Mouse (Mus musculus): Measurements from ENCODE around the gene Sema4d. TPM values are rescaled to one million over a fixed set of nuclear protein-coding genes. Genes with fewer than 3 reads are reported as not detected.

Gene Sema4d
- total RNA-seq, 2 experiments from 2014 or later: 125 to 130 TPM

DNA sequence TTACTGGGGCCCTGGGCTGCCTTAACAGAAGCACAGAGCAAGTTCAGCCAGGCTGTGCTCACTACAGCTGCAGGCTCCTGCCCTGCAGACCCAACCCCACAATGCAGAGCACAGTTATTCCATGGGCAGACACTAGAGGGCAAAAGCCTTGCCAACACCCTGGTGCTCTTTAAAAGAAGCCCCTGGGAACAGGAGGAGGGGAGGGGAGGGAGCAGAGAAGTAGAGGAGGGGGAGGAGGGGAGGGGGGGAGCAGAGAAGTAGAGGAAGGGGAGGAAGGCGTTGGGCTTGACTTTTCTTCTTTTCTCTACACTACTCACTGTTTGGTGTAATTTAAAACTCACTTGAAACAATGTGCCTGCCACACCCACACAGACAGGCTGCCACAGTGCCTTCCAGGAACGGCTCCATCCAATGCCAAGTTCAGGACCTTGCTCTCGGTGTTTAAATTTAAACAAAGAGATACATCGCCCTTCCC is 63.6 kb downstream of the Sema4d start:
- DNase-seq: no peak

DNA sequence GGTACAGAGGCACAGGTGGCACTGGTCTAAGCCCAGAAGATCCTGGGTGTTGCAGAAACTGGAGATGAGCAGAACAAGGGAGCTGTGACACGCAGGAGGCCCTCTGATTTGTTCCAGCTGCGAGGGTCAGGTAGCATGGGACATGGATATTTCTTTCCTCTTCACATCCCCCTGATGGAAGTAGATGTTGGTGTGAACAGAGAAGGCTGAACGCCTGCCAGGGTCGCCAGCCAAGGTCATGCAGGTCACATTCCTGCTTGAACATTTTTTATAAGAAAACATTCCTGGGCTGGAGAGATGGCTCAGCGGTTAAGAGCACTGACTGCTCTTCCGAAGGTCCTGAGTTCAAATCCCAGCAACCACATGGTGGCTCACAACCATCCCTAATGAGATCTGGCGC is 66.2 kb downstream of the Sema4d start:
- DNase-seq: no peak

DNA sequence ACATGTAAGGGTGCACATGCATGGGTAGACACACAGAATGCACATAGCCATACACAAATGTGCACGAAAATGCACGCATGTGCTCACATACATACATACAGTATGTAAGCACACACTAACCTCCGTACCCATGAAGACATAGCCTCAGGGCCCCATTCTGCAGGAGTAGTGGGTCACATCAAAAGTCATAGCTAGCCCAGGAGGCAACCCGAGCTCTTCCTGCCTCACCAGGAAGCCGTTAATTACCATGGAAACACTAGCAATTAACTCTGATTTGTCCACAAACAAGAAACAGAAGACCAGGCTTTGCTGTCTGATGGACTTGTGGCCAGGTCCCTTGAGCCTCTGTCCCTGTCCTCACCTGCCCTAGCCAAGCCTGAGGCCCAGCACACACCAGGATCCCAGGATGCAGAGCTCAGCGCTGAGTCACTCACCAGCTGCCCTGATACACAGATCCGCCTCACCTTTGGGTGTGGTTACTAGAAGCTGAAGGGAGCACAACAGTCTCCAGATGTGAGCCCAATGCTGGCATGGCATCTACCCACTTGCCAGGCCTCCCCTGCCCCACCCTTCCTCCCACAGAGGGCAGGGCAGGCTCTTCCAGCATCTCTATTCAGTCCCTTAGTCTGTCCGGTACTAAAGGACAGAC is 67.5 kb downstream of the Sema4d start:
- no peak for DNase-seq

DNA sequence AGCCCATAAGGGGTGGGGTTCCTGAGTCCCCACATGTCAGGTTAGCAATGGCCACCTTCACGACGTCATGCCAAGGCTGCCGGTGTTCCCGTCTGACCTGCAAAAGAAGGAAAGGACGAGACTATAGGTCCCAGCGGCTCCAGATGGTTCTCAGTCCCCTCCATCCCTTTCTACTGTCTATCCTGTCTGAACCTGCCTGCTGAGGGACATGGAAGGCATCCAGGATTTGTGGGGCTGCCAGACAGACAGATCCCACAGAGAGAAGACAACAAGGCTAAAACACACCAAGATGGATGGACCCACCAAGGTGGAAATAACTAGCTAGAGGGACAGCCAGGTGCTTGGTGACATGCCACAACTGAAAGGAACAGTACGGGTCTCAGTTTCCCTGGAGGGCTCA is 68.1 kb downstream of the Sema4d start:
- no peak for DNase-seq

DNA sequence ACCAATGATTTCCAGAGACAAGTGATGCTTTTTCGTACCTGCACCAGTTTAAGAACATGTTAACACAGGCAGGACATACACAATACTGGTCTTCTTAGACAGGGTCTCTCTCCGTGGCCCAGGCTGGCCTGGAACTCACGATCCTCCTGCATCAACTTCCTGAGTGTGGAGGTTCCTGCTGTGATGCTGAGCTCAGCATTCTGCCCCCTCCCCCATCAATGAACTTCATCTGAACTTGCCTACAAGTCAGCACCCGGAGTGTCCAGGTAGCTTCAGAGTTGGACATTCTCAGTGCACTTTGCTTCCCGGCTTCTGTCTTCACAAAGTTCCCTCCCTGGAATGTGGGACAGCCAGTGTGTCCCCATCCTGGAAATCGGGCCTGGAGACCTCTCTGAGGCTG is 69.0 kb downstream of the Sema4d start:
- DNase-seq: no peak

DNA sequence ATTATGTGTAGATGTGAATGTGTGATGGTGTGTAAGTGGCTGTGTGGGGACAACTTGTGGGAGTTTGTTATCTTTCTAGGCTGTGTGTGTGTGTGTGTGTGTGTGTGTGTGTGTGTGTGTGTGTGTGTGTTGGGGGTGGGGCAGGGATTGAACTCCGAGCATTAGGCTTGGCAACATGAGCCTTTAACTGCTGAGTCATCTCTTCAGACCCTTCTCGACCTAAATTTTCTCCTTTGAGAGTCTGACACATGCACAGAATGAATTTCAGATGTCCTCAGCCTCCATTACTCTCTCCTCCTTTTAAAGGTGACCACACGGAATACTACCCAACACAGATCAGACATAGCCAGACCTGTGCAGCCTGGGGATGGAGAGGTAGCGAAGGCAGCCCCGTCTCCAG is 70.4 kb downstream of the Sema4d start:
- no peak for DNase-seq

DNA sequence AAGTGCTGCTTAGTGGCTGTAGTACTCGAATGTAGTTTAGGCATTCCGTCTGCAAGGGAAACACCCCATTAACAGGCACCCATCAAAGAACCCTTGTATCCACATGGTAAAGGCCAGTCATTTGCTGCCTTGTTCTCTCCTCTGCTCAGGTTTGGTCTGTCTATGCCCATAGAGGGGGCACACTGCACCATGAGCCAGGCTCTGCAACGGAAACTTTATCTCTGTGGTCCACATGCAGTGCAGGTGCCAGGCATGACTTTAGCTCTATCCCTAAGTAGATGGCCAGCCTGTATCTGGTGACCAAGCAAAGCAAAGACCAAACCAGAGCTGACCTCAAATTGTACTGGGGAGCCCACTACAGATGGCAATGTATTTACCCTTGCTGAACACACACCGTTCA is 73.0 kb downstream of the Sema4d start:
- DNase-seq: no peak

DNA sequence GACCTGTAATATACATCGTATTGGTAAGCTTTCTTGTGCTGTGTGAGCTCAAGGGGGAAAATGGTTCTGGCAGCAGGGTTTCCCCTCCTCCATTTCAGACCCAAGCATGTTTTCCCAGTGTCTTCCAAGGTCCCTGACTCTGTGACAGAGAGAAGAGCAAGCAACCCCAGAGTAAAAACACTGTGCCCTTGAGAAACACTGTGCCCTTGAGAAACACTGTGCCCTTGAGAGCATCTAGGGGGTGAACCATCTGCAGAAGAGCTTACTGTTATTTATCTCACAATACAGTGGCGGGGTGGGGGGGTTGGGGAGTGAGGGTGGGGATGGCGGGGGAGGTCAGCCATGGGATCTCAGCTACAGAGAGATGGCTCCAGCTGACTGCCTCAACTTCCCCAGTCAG is 74.3 kb downstream of the Sema4d start:
- no peak for DNase-seq

DNA sequence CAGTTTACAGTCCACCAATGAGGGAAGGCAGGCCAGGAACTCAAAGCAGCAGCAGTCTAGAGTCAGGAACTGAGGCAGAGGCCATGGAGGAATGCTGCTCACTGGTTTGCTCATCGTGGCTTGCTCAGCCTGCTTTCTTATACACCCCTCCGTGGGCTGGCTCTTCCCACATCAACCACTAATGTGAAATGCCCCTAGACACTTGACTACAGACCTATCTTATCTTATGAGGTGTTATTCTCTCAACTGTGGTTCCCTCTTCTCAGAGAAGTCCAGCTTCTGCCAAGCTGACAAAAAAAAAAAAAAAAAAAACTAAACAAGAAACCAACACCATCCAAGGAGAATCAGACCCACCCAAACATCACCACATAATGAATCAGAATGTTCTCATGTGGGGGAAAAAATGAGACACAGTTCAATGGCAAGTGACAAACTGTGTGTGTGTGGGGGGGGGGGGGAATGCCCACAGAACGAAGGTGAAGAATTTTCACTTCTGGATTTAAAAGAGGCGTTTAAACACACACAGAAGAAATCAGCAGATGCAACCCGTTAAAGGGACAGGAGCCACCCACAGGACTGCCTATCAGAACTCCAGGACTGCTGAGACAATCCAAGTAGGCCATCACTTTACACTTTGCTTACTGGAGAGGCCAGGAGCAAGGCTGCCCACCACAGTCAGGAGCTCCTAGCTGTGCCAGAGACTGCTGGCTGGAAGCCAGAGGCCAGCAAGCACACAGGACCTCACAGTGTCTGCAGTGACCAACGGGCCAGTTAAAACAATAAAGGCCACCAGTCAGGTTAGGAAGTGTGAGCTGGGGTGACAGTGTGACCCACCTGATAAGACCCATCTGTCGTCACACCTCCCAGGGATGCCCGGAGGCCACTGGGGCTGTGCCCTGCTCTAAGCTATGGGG is 76.9 kb downstream of the Sema4d start:
- no peak for DNase-seq

DNA sequence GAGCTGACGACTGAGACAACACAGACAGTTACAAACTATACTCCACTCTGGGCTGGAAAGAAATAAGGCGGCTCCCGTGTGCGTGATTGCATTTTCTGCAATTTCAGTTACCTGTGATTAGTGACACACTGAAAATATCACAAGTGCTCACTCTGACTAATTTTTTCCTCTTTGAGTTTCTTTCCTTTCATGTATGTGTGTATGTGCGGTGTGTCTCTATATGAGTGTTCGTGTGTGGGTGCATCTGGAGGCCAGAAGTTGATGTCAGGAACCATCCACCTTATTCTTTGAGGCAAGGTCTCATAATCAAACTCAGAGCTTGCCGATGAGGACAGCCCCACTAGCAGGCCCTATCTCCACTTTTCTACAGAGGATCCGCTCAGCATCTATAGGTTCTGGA is 81.5 kb downstream of the Sema4d start:
- DNase-seq: no peak

DNA sequence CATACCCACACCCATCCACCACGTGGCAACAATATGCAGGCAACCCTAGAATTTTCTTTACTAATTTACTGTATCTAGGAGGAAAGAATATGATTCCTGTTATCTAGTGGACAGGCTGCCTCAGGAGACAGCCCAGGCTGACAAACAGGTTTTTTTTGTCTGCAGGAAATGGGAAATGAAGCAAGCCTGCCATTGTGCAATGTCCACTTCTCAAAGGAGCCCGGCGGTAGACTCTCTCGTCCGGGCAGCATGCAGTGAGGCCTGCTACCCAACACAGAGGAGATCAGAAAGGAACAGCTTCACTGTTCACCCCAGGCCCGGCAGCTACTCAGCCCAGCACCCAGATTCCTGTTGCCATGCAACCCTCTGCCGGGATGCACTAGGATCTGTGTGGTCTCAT is 82.8 kb downstream of the Sema4d start:
- DNase-seq: no peak

DNA sequence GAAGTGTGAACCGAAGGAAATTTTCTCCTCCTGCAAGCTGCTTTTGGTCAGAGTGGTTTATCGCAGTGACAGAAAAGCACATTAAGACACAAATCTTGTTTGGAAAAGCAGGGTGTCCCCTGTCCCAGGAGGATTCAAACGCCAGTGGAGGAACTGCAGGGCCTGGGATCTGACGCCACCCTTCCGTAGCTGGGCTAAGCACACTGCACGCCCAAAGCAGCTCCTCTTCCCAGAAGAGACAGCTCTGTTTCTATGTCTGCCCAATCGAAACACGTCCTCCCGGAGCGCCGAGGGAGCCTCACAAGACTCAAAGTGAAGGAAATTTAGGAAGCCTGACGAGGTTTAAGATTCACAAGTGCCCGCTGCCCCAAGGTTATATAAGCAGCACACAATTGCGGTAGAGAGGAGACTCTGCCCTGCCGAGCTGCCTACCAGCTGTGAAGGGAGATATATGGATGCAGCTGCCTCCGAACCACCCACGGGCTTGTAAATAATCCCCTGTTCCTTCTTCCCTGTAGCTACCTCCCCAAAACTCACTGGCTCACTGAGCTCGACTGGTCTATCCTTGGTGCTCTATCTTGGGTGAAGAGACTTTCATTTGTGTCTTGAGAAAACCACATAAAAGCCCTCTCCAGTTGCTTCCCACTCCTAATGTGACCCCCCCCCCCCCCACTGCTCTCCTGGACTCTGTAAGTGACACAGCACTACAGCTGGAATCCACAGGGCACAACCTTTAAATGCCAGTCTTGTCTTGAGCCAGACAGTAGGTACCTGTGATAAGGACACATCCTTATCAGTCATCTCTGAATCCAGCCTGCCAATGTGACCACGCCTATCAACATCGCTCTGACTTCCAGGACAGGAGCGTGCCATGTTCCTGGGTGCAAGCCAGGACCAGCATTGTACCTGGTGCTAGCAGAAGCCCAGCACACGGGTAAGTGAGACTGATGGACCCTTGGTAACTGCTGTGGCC is 87.4 kb downstream of the Sema4d start:
- no peak for DNase-seq

DNA sequence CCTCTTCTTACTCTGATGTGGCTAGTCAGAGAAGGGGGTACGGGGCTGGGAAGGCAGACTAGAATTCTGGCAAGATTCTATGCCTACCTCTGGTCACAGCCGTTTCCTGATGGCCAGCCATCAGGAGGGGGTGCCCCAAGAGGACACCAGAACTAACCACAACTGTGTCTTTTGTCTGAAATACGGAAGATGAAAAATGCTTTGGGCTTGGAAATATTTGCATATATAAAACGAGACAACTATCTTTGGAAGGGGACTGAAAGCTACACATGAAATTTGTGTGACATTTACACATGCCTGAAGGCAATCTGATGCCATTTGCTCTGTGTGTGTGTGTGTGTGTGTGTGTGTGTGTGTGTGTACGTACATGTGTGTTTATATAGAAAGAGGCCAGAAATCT is 89.7 kb downstream of the Sema4d start:
- no peak for DNase-seq

DNA sequence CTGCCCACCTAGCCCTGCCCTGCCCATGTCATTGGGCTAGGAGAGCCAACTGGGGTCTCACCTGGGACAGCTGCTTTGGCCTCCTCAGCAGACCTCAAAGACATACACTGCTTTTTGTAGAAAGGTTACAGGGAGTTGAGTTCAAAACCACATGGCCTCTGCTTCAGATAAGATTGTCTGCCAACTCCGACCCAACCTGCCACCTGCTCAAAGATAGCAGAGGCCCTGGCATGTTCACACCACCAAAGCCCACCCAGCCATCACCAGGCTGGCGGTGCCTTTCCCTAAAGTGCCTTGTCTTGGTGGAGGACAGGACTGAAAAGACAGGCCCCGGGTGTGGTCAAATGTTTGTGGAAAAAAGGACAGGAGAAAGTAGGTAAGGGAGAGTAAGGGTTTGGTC is 95.2 kb downstream of the Sema4d start:
- DNase-seq: no peak

DNA sequence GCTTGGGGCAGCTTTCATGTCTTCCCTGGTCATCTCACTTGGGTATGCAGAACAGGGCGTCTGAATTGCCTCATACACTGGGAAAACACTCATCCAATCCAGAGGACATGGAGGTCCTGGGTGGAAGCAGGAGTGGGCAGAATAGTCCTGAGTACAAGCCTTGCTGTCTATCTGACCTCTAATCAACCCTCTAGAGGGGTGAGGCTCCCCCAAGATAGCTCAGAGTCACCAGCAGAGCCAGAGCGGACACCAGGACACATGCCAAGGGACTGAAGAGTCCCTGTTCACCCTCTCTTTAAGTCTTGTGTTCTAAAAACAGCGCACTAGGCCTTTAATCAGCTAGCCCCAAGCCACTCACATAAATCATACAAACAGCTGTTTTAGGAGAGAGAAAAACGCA is 95.7 kb downstream of the Sema4d start:
- no peak for DNase-seq

DNA sequence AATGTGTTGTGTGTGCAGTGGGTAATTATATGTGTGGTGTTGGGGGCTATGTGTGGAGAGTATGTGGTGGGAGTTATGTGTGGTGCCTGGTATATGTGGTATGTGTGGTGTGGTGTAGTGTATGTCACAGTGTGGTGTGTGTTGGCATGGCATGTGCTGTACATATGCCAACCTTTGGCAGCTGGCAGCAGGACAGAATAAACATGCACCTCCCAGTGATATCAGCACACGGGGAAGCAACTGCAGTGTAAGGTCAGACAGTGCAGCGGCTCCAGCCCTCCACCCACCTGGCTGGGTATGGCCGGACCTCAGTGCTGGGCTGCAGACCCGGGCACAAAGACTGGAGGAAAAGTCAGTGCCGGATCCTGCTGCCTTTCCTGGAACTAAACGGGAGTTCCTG is 96.1 kb downstream of the Sema4d start:
- DNase-seq: no peak

DNA sequence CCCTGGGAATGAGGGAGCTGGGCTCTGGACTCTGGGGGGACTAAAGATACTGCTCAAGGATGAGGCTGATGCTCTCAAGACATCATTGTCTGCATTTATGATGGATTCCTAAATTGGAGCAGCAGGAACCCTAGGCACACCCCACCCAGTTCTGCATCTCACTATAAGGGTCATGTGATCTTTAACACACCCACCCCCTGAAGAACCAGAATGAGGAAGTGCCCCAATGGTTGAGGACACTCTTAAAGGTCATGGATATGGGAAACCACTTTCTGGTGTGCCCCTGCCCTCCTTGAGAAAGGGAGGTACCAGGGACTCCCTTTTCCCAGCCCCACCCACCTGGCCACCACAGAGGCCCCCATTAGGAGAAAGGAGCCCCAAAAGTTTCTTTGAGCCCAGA is 97.1 kb downstream of the Sema4d start:
- DNase-seq: no peak

DNA sequence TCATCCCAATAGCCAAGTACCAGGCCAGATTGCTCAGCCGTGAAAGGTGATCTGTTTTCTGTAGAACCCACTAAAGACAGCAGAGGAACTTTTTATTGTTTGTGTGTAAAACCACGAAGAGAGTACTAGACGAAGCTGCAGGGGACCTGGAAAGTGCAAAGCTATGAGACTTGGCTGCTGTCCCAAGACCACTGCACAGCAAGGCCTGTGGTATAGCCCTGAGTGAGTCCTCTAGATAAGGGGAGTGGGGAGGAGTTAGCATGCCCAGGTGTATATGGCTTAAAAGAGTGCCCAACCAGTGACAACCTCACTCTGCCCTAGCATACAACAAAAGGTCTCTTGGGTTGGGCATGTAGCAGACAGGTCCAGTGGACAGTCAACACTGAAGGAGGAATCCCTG is 104.9 kb downstream of the Sema4d start:
- no peak for DNase-seq

DNA sequence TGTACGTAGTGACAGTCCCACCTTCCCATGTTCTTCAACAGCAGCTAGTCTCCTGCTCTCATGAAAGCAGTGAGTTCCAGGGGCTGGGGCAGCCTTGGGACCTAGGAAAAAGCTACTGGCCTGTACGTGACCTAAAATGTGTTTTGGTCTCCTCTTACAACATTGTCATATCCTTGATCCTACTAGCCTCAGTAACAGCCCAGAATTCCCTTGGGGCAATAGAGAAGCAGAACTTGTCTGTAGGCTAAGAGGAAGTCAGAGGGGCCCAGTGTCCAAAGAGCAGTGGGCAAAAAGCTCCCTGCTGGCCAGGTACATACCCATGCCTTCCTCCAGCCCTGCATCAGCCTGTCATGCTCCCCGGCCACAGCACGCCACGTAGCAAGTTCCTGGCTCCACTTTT is 106.6 kb downstream of the Sema4d start:
- DNase-seq: no peak

DNA sequence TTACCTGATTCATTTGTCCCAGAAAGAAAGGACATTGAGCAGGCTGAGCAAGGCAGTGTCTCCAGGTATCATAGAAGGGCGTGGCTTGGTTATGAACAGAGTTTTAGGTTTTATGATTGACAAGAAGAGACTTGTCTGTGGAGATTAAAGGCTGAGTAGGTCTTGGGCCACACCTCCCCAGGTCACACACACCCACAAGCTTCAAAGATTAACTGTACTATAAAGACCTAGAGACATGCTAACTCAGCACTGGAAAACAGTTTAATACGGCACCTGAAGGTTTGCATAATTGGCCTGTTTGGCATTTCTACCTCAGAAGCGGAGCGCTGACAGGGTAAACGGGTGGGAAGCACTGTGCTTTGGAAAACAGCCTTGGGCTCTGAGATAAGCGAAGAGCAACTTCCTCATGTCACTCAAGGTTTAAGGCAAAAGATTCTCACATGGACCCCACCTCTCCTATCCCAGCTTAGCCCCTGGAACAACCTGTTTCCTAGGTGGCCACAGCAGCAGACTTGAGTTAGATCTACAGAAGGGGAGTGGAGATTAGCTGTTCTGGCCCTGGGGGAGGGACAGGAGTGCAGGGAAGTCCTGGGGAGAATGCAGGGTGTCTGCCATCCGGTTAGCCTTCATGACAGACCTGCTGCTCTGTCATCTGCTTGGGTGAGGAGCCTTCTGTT is 108.1 kb downstream of the Sema4d start:
- DNase-seq: no peak

DNA sequence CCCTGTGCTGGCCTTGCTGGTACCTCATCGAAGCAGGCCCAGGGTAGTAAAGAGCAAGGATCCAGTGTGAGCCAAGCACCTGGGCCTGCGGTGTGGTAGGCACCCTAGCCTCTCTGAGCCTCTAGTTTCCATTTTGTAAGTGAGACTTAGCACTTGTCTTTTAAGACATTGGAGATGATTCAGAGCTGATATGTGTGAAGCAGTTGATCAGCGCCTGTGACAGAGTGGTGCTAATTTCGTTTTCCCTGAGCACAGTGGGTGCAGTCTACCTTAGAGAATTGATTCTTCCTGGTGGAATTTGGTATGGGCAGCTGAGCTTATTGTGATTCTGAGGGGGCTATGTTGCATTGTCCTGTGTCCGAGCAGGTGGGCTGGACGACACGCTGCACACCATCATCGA is 111.9 kb downstream of the Sema4d start:
- DNase-seq: no peak

DNA sequence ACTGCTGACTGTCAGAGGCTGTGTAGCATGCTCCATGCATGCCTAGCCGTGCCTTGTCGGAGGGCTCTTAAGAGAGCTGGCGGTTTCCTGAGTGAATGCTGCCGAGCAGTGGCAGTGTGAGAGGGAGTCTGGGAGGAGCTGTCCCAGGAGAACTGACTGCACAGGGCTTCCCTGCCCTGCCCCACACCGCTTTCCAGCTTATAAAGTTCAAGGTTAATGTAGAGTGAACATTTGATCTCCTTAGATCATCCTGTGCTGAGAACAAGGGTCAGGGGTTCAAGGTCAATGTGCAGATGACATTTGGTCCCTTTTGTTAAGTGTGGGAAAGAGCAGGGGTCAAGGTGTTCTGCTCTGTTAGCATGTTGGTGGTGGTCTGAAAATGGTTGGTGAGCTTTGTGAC is 112.5 kb downstream of the Sema4d start:
- no peak for DNase-seq

Measured in gastrocnemius, postnatal 10 days (tissue).